Mouse (Mus musculus): ENCODE results near the gene Anxa9.

DNA sequence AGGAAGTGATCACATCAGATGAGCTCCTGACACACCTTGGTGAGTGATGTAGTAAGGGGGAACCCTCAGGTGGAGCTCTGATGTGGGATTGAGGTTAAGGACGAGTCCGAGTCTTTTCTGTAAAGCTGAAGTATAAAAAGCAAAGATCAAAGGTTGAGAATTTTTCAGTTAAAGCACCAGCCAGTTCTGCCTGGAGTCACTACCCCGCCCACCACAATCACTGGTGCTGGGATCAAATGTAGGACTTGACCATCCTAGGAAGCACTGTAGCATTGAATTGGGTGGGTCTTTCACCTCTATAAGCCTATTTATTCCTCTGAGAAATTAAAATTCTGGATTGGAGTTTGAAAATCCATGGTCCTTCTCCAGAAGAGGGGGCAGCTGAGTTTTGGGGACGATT is 15.9 kb downstream of the Anxa9 start:
- TF ChIP-seq CTCF (IDR thresholded peaks at IDR 0.05; ENCODE audit: low read depth) (no peak), EP300 (IDR thresholded peaks at IDR 0.05; ENCODE audit: low read depth) (no peak)

Data from heart, postnatal 0 days (tissue).